Mouse (Mus musculus): ENCODE results near the gene Ccnt2. TPM values are rescaled to one million over a fixed set of nuclear protein-coding genes. Genes with fewer than 3 reads are reported as not detected.

The Ccnt2 gene
- polyA plus RNA-seq, 1 experiment from 2014 or later: 89.6 TPM

- Histone ChIP-seq H3K4me3 (ENCODE audit: low read depth, low read length) (no peak overlapping the region), H3K27me3 (ENCODE audit: control insufficient read depth, insufficient read depth, low read length) (no peaks in the 10 kb centered on the region), H3K9ac (ENCODE audit: low read length) (no peak overlapping the region), H3K27ac (ENCODE audit: low read depth, low read length) (no peak overlapping the region), H3K36me3 (ENCODE audit: control insufficient read depth, insufficient read depth, low read length) (no peaks in the 10 kb centered on the region), H3K9me3 (ENCODE audit: control insufficient read depth, low read length) (no peaks in the 10 kb centered on the region), H3K4me2 (no peak overlapping the region), H3K4me1 (ENCODE audit: control insufficient read depth, insufficient read depth, low read length) (no peaks in the 10 kb centered on the region)
- WGBS: 96% methylated on average over 7 of the region's 7 CpGs
- ATAC-seq (ENCODE audit: low FRiP score) (no peak), DNase-seq (ENCODE audit: low spot score, missing footprints) (no peak)
These were observed 34.7 kb downstream of the Ccnt2 start for GRCm38 (mm10) chr1:127808671-127809070.

- H3K4me1 ChIP-seq (ENCODE audit: control insufficient read depth, insufficient read depth, low read length): no peaks in the 10 kb centered on the region
- H3K27ac ChIP-seq (ENCODE audit: low read depth, low read length): no peak overlapping the region
- 56% methylated on average over 7 of the region's 7 CpGs for WGBS
- H3K9ac ChIP-seq (ENCODE audit: low read length): no peak overlapping the region
- no peak overlapping the region for H3K4me2 ChIP-seq
- H3K4me3 ChIP-seq (ENCODE audit: low read depth, low read length): no peak overlapping the region
- no peaks in the 10 kb centered on the region for H3K9me3 ChIP-seq (ENCODE audit: control insufficient read depth, low read length)
- ATAC-seq (ENCODE audit: low FRiP score) (no peak), DNase-seq (ENCODE audit: low spot score, missing footprints) (peak; percentile 86)
- H3K27me3 ChIP-seq (ENCODE audit: control insufficient read depth, insufficient read depth, low read length): no peaks in the 10 kb centered on the region
- H3K36me3 ChIP-seq (ENCODE audit: control insufficient read depth, insufficient read depth, low read length): no peaks in the 10 kb centered on the region
These were observed 39.0 kb downstream of the Ccnt2 start for GRCm38 (mm10) chr1:127812929-127813328.

- Histone ChIP-seq H3K27me3 (ENCODE audit: control insufficient read depth, insufficient read depth, low read length) (no peaks in the 10 kb centered on the region), H3K9ac (ENCODE audit: low read length) (no peak overlapping the region), H3K36me3 (ENCODE audit: control insufficient read depth, insufficient read depth, low read length) (no peaks in the 10 kb centered on the region), H3K4me1 (ENCODE audit: control insufficient read depth, insufficient read depth, low read length) (no peaks in the 10 kb centered on the region), H3K4me2 (no peak overlapping the region), H3K9me3 (ENCODE audit: control insufficient read depth, low read length) (no peaks in the 10 kb centered on the region), H3K27ac (ENCODE audit: low read depth, low read length) (no peak overlapping the region), H3K4me3 (ENCODE audit: low read depth, low read length) (no peak overlapping the region)
- DNase-seq (ENCODE audit: low spot score, missing footprints): peak; percentile 72
- WGBS: 89% methylated on average over 6 of the region's 6 CpGs
- no peak for ATAC-seq (ENCODE audit: low FRiP score)
These were observed 42.4 kb downstream of the Ccnt2 start for GRCm38 (mm10) chr1:127816381-127816780.

GRCm38 (mm10) chr1:127827325-127827724 is 53.4 kb downstream of the Ccnt2 start:
- H3K4me2 ChIP-seq: no peak overlapping the region
- no peak overlapping the region for H3K27ac ChIP-seq (ENCODE audit: low read depth, low read length)
- H3K27me3 ChIP-seq (ENCODE audit: control insufficient read depth, insufficient read depth, low read length): no peaks in the 10 kb centered on the region
- DNase-seq (ENCODE audit: low spot score, missing footprints): peak; percentile 85
- H3K4me3 ChIP-seq (ENCODE audit: low read depth, low read length): no peak overlapping the region
- no peaks in the 10 kb centered on the region for H3K9me3 ChIP-seq (ENCODE audit: control insufficient read depth, low read length)
- H3K9ac ChIP-seq (ENCODE audit: low read length): no peak overlapping the region
- 8% methylated on average over 2 of the region's 2 CpGs for WGBS
- H3K4me1 ChIP-seq (ENCODE audit: control insufficient read depth, insufficient read depth, low read length): no peaks in the 10 kb centered on the region
- no peaks in the 10 kb centered on the region for H3K36me3 ChIP-seq (ENCODE audit: control insufficient read depth, insufficient read depth, low read length)
- ATAC-seq (ENCODE audit: low FRiP score): no peak

- WGBS: 91% methylated on average over 13 of the region's 13 CpGs
- DNase-seq (ENCODE audit: low spot score, missing footprints): no peak
- H3K27me3 ChIP-seq (ENCODE audit: control insufficient read depth, insufficient read depth, low read length): no peaks in the 10 kb centered on the region
- no peaks in the 10 kb centered on the region for H3K4me1 ChIP-seq (ENCODE audit: control insufficient read depth, insufficient read depth, low read length)
- H3K4me3 ChIP-seq (ENCODE audit: low read depth, low read length): no peak overlapping the region
- no peaks in the 10 kb centered on the region for H3K36me3 ChIP-seq (ENCODE audit: control insufficient read depth, insufficient read depth, low read length)
- no peak for ATAC-seq (ENCODE audit: low FRiP score)
- no peak overlapping the region for H3K4me2 ChIP-seq
- H3K9ac ChIP-seq (ENCODE audit: low read length): no peak overlapping the region
- H3K27ac ChIP-seq (ENCODE audit: low read depth, low read length): no peak overlapping the region
- H3K9me3 ChIP-seq (ENCODE audit: control insufficient read depth, low read length): no peaks in the 10 kb centered on the region
These were observed 56.4 kb downstream of the Ccnt2 start for GRCm38 (mm10) chr1:127830215-127830921.

- Histone ChIP-seq H3K4me1 (ENCODE audit: control insufficient read depth, insufficient read depth, low read length) (no peaks in the 10 kb centered on the region), H3K27ac (ENCODE audit: low read depth, low read length) (no peak overlapping the region), H3K4me3 (ENCODE audit: low read depth, low read length) (no peak overlapping the region), H3K4me2 (no peak overlapping the region), H3K36me3 (ENCODE audit: control insufficient read depth, insufficient read depth, low read length) (no peaks in the 10 kb centered on the region), H3K9ac (ENCODE audit: low read length) (no peak overlapping the region), H3K27me3 (ENCODE audit: control insufficient read depth, insufficient read depth, low read length) (no peaks in the 10 kb centered on the region), H3K9me3 (ENCODE audit: control insufficient read depth, low read length) (no peaks in the 10 kb centered on the region)
- ATAC-seq (ENCODE audit: low FRiP score) (no peak), DNase-seq (ENCODE audit: low spot score, missing footprints) (peak; percentile 31)
- WGBS: 63% methylated on average over 2 of the region's 2 CpGs
These were observed 59.8 kb downstream of the Ccnt2 start for GRCm38 (mm10) chr1:127833714-127834113.

GRCm38 (mm10) chr1:127834202-127834601 is 60.2 kb downstream of the Ccnt2 start:
- Histone ChIP-seq H3K9ac (ENCODE audit: low read length) (no peak overlapping the region), H3K9me3 (ENCODE audit: control insufficient read depth, low read length) (no peaks in the 10 kb centered on the region), H3K4me2 (no peak overlapping the region), H3K27ac (ENCODE audit: low read depth, low read length) (no peak overlapping the region), H3K4me3 (ENCODE audit: low read depth, low read length) (no peak overlapping the region), H3K4me1 (ENCODE audit: control insufficient read depth, insufficient read depth, low read length) (no peaks in the 10 kb centered on the region), H3K36me3 (ENCODE audit: control insufficient read depth, insufficient read depth, low read length) (no peaks in the 10 kb centered on the region), H3K27me3 (ENCODE audit: control insufficient read depth, insufficient read depth, low read length) (no peaks in the 10 kb centered on the region)
- DNase-seq (ENCODE audit: low spot score, missing footprints) (peak; percentile 56), ATAC-seq (ENCODE audit: low FRiP score) (no peak)
- WGBS: 63% methylated on average over 4 of the region's 4 CpGs

- H3K9ac ChIP-seq (ENCODE audit: low read length): no peak overlapping the region
- H3K4me3 ChIP-seq (ENCODE audit: low read depth, low read length): no peak overlapping the region
- 82% methylated on average over 4 of the region's 4 CpGs for WGBS
- DNase-seq (ENCODE audit: low spot score, missing footprints): peak; percentile 73
- no peak overlapping the region for H3K4me2 ChIP-seq
- no peaks in the 10 kb centered on the region for H3K27me3 ChIP-seq (ENCODE audit: control insufficient read depth, insufficient read depth, low read length)
- no peak for ATAC-seq (ENCODE audit: low FRiP score)
- no peaks in the 10 kb centered on the region for H3K9me3 ChIP-seq (ENCODE audit: control insufficient read depth, low read length)
- no peaks in the 10 kb centered on the region for H3K36me3 ChIP-seq (ENCODE audit: control insufficient read depth, insufficient read depth, low read length)
- H3K27ac ChIP-seq (ENCODE audit: low read depth, low read length): no peak overlapping the region
- no peaks in the 10 kb centered on the region for H3K4me1 ChIP-seq (ENCODE audit: control insufficient read depth, insufficient read depth, low read length)
These were observed 62.7 kb downstream of the Ccnt2 start for GRCm38 (mm10) chr1:127836619-127837018.

- Histone ChIP-seq H3K27me3 (ENCODE audit: control insufficient read depth, insufficient read depth, low read length) (no peaks in the 10 kb centered on the region), H3K36me3 (ENCODE audit: control insufficient read depth, insufficient read depth, low read length) (no peaks in the 10 kb centered on the region), H3K27ac (ENCODE audit: low read depth, low read length) (no peak overlapping the region), H3K4me2 (no peak overlapping the region), H3K4me1 (ENCODE audit: control insufficient read depth, insufficient read depth, low read length) (no peaks in the 10 kb centered on the region), H3K9me3 (ENCODE audit: control insufficient read depth, low read length) (no peaks in the 10 kb centered on the region), H3K9ac (ENCODE audit: low read length) (no peak overlapping the region), H3K4me3 (ENCODE audit: low read depth, low read length) (no peak overlapping the region)
- no peak for ATAC-seq (ENCODE audit: low FRiP score)
- WGBS: 82% methylated on average over 1 of the region's 1 CpGs
- peak; percentile 39 for DNase-seq (ENCODE audit: low spot score, missing footprints)
These were observed 64.6 kb downstream of the Ccnt2 start for GRCm38 (mm10) chr1:127838602-127839001.
